29 mouse cellular contexts compared by ENCODE assay signal in genomic region chr11:54975340-54975739, GRCm38 (mm10). TPM values are rescaled to one million over a fixed set of nuclear protein-coding genes. Genes with fewer than 3 reads are reported as not detected.
DNase-seq lines count a peak whose midpoint lies in the region; ATAC-seq and TF ChIP-seq lines count a peak whose summit lies in the region.
"Had no signal": no experiment of that assay in that cellular context is flagged by ENCODE, and none has a peak within 500 bp of the region (broad histone marks: within the 10 kb centered on the region; RNA-seq: fewer than 3 reads in every experiment).

No protein-coding gene starts in this region.

- peak; percentile 75 for DNase-seq in heart, adult 11 months
- peak; percentile 49 for DNase-seq in MEL (ENCODE audit: low read depth, low spot score)
- no peak for DNase-seq in neural tube, embryonic 10.5 days (ENCODE audit: extremely low spot score, low spot score)
- no peak for DNase-seq in layer of hippocampus, postnatal 25 days (ENCODE audit: extremely low spot score in 1 of 2, low spot score in 1 of 2)
- no peak for DNase-seq in embryo, embryonic 10 days (ENCODE audit: low spot score)
- DNase-seq: adrenal gland, adult 2 months; adrenal gland, postnatal 10 days; adrenal gland, postnatal 25 days; B cell, adult 2 months; cerebellum, adult 11 months; cerebellum, adult 18-20 months; cerebellum, adult 8-10 months; cerebellum, adult 9-11 months; cerebellum, postnatal 14 days; cerebellum, postnatal 36 days; embryo, embryonic 11 days had no signal

- peaks cover 45% of the 10 kb centered on the region for H3K4me1 ChIP-seq in heart, embryonic 12.5 days (replicated peaks)
- peaks cover 9 to 31% of the 10 kb centered on the region in 2 experiments for H3K4me1 ChIP-seq in MEL (ENCODE audit: control insufficient read depth in 1 of 2, insufficient read depth in 2 of 2, low read length in 2 of 2)

- no peak overlapping the region for H3K4me2 ChIP-seq in heart, embryonic 12.5 days
- H3K4me2 ChIP-seq: embryonic facial prominence, embryonic 13.5 days; embryonic facial prominence, embryonic 15.5 days; forebrain, embryonic 12.5 days had no signal

- H3K36me3 ChIP-seq in heart, embryonic 12.5 days: peaks cover 29% of the 10 kb centered on the region
- H3K36me3 ChIP-seq in MEL (ENCODE audit: control insufficient read depth in 1 of 2, insufficient read depth in 2 of 2, low read length in 2 of 2): peaks cover 0 to 24% of the 10 kb centered on the region in 2 experiments; a peak in 2 of 4 replicates
- H3K36me3 ChIP-seq: forebrain, embryonic 12.5 days; G1E had no signal

- no peak overlapping the region for H3K4me3 ChIP-seq in heart, embryonic 12.5 days
- no peak overlapping the region for H3K4me3 ChIP-seq in MEL (ENCODE audit: control insufficient read depth in 1 of 2, insufficient read depth in 1 of 2, low read depth in 2 of 2, low read length in 2 of 2)
- H3K4me3 ChIP-seq: embryonic facial prominence, embryonic 13.5 days; embryonic facial prominence, embryonic 15.5 days; erythroblast, embryonic 14.5 days; forebrain, embryonic 10.5 days; forebrain, embryonic 12.5 days had no signal

- TF ChIP-seq CTCF in MEL (IDR thresholded peaks at IDR 0.05 in 2 of 3, conservative IDR thresholded peaks at IDR 0.05 in 1 of 3; ENCODE audit: control insufficient read depth in 1 of 3, insufficient read depth in 1 of 3, low read depth in 2 of 3, low read length in 3 of 3, poor library complexity in 1 of 3, severe bottlenecking in 1 of 3): no peak

- no peak overlapping the region for H3K9ac ChIP-seq in heart, embryonic 12.5 days
- H3K9ac ChIP-seq in MEL (ENCODE audit: control insufficient read depth, low read depth, low read length, poor library complexity, severe bottlenecking): no peak overlapping the region
- H3K9ac ChIP-seq: embryonic facial prominence, embryonic 13.5 days; embryonic facial prominence, embryonic 15.5 days; forebrain, embryonic 12.5 days had no signal

- no peak for ATAC-seq in heart, embryonic 12.5 days (ENCODE audit: insufficient number of reproducible peaks, low FRiP score)
- peak; percentile 42 for ATAC-seq in granulocyte monocyte progenitor cell, adult 5-6 weeks (replicated peaks; ENCODE audit: poor library complexity, severe bottlenecking)
- ATAC-seq in megakaryocyte progenitor cell, adult 5-6 weeks (replicated peaks; ENCODE audit: poor library complexity): peak; percentile 27
- ATAC-seq: CD4-positive, CD25-positive, alpha-beta regulatory T cell, adult 4 months; forebrain, embryonic 14.5 days; forebrain, embryonic 16.5 days had no signal

- H3K79me2 ChIP-seq in MEL (ENCODE audit: control insufficient read depth, insufficient read depth, low read length, poor library complexity): no peaks in the 10 kb centered on the region

- no peaks in the 10 kb centered on the region for H3K27me3 ChIP-seq in heart, embryonic 12.5 days (replicated peaks)
- no peaks in the 10 kb centered on the region for H3K27me3 ChIP-seq in MEL (ENCODE audit: control insufficient read depth in 1 of 2, insufficient read depth in 2 of 2, low read length in 2 of 2)
- H3K27me3 ChIP-seq: CH12.LX; embryonic facial prominence, embryonic 13.5 days; embryonic facial prominence, embryonic 15.5 days; forebrain, embryonic 12.5 days had no signal

- TF ChIP-seq EP300 in MEL (IDR thresholded peaks at IDR 0.05; ENCODE audit: low read depth in 1 of 2, low read length in 2 of 2): no peak

- no peak for TF ChIP-seq RAD21 in MEL (IDR thresholded peaks at IDR 0.05; ENCODE audit: low read depth, low read length)

- H3K9me3 ChIP-seq in heart, embryonic 12.5 days (replicated peaks): no peaks in the 10 kb centered on the region
- H3K9me3 ChIP-seq in MEL (replicated peaks; ENCODE audit: insufficient read depth, low read length): no peaks in the 10 kb centered on the region
- H3K9me3 ChIP-seq: embryonic facial prominence, embryonic 13.5 days; embryonic facial prominence, embryonic 15.5 days; forebrain, embryonic 10.5 days; forebrain, embryonic 12.5 days; G1E had no signal

- no peak overlapping the region for H3K27ac ChIP-seq in heart, embryonic 12.5 days (ENCODE audit: poor library complexity, severe bottlenecking)
- H3K27ac ChIP-seq in MEL (ENCODE audit: control insufficient read depth, low read depth, low read length): no peak overlapping the region
- H3K27ac ChIP-seq: embryonic facial prominence, embryonic 13.5 days; embryonic facial prominence, embryonic 15.5 days; forebrain, embryonic 10.5 days; forebrain, embryonic 12.5 days had no signal

- no peak for TF ChIP-seq POLR2A in MEL (IDR thresholded peaks at IDR 0.05; ENCODE audit: control insufficient read depth in 1 of 2, insufficient read depth in 1 of 2, low read depth in 1 of 2, low read length in 2 of 2, poor library complexity in 1 of 2)

- WGBS in heart, embryonic 12.5 days: 86% methylated on average over 5 of the region's 5 CpGs

TF ChIP-seq in MEL, 35 proteins besides CTCF, POLR2A, EP300 and RAD21:
- TF ChIP-seq NELFE (IDR thresholded peaks at IDR 0.05; ENCODE audit: low read depth, low read length): no peak
- no peak for TF ChIP-seq ZNF384 (IDR thresholded peaks at IDR 0.05; ENCODE audit: low read depth, low read length)
- TF ChIP-seq NRF1 (IDR thresholded peaks at IDR 0.05; ENCODE audit: insufficient read depth, low read depth, low read length, poor library complexity, severe bottlenecking): no peak
- no peak for TF ChIP-seq ZKSCAN1 (IDR thresholded peaks at IDR 0.05; ENCODE audit: low read depth, low read length)
- TF ChIP-seq POLR2AphosphoS5 (IDR thresholded peaks at IDR 0.05; ENCODE audit: borderline replicate concordance, low read depth, low read length): no peak
- TF ChIP-seq SIN3A (IDR thresholded peaks at IDR 0.05; ENCODE audit: low read length): no peak
- TF ChIP-seq ZMIZ1 (IDR thresholded peaks at IDR 0.05; ENCODE audit: low read depth, low read length): no peak
- TF ChIP-seq TBP (IDR thresholded peaks at IDR 0.05; ENCODE audit: low read depth, low read length): no peak
- no peak for TF ChIP-seq TCF12 (IDR thresholded peaks at IDR 0.05; ENCODE audit: low read depth, low read length)
- no peak for TF ChIP-seq MEF2A (IDR thresholded peaks at IDR 0.05; ENCODE audit: extremely low read depth, insufficient replicate concordance, low read depth, low read length, poor library complexity, severe bottlenecking)
- no peak for TF ChIP-seq BHLHE40 (IDR thresholded peaks at IDR 0.05; ENCODE audit: borderline replicate concordance, low read depth, low read length)
- no peak for TF ChIP-seq UBTF (IDR thresholded peaks at IDR 0.05; ENCODE audit: borderline replicate concordance, insufficient read depth, low read depth, low read length)
- TF ChIP-seq MYB (IDR thresholded peaks at IDR 0.05; ENCODE audit: low read depth, low read length): no peak
- no peak for TF ChIP-seq HCFC1 (IDR thresholded peaks at IDR 0.05; ENCODE audit: low read depth, low read length)
- TF ChIP-seq ETS1 (IDR thresholded peaks at IDR 0.05; ENCODE audit: low read depth, low read length): no peak

RNA-seq across cellular contexts. Expression of gene Tnip1, which starts 12.6 kb away (rescaled TPM):
- 23.1 and 23.6 TPM in 2 replicates for polyA plus RNA-seq in heart, embryonic 12.5 days (2016; fragmentation: Nextera tagmentation; extraction: Ambion mirVana)
- total RNA-seq in MEL (2012; rRNA removed): 8.1 and 10.5 TPM in 2 replicates
- 10 to 100 TPM in 1 of 2 experiments, not detected in 1; 19.7 TPM for polyA plus RNA-seq in MEL (2012; ENCODE audit: insufficient read depth in 1 of 2, insufficient read length in 2 of 2, low read depth in 1 of 2, low replicate concordance in 2 of 2, missing spikeins in 1 of 2)
- total RNA-seq in granulocyte monocyte progenitor cell, adult 5-6 weeks (2014; fragmentation: Nextera tagmentation): 27.7 and 48.9 TPM in 2 replicates
- total RNA-seq in granulocyte monocyte progenitor cell, adult 5-6 weeks (2017): 25.3 and 28.0 TPM in 2 replicates
- 27.6 and 31.8 TPM in 2 replicates for total RNA-seq in megakaryocyte progenitor cell, adult 5-6 weeks (2015)
- total RNA-seq in megakaryocyte progenitor cell, adult 5-6 weeks (2017): 33.8 and 38.6 TPM in 2 replicates
- 10 to 100 TPM; 33.1 to 38.0 TPM for total RNA-seq in layer of hippocampus, postnatal 25 days (2021)

RNA-seq across cellular contexts. Expression of gene Anxa6, which starts 57.9 kb away (rescaled TPM):
- 335 and 339 TPM in 2 replicates for polyA plus RNA-seq in heart, embryonic 12.5 days (2016; fragmentation: Nextera tagmentation; extraction: Ambion mirVana)
- 47.0 and 49.0 TPM in 2 replicates for total RNA-seq in MEL (2012; rRNA removed)
- 10 to 100 TPM in 1 of 2 experiments, not detected in 1; 49.4 TPM for polyA plus RNA-seq in MEL (2012; ENCODE audit: insufficient read depth in 1 of 2, insufficient read length in 2 of 2, low read depth in 1 of 2, low replicate concordance in 2 of 2, missing spikeins in 1 of 2)
- total RNA-seq in granulocyte monocyte progenitor cell, adult 5-6 weeks (2014; fragmentation: Nextera tagmentation): 61.0 and 65.6 TPM in 2 replicates
- total RNA-seq in granulocyte monocyte progenitor cell, adult 5-6 weeks (2017): 70.8 and 77.7 TPM in 2 replicates
- 35.7 and 37.4 TPM in 2 replicates for total RNA-seq in megakaryocyte progenitor cell, adult 5-6 weeks (2015)
- total RNA-seq in megakaryocyte progenitor cell, adult 5-6 weeks (2017): 63.2 and 82.4 TPM in 2 replicates
- total RNA-seq in layer of hippocampus, postnatal 25 days (2021): 10 to 100 TPM; 95.7 to 97.1 TPM

Comparison
In these comparisons a context has a peak if more than half of its experiments do, and no peak if none do; other contexts are left out.
1. DNase-seq: peak in heart, adult 11 months (single experiment) and MEL (single experiment); none in neural tube, embryonic 10.5 days (single experiment), layer of hippocampus, postnatal 25 days (0 of 2) and embryo, embryonic 10 days (single experiment).